Mouse (Mus musculus): ENCODE measurements around the gene Atxn2. TPM values are rescaled to one million over a fixed set of nuclear protein-coding genes. Genes with fewer than 3 reads are reported as not detected.

The Atxn2 gene
- polyA plus RNA-seq, 1 experiment: 174 TPM

DNA sequence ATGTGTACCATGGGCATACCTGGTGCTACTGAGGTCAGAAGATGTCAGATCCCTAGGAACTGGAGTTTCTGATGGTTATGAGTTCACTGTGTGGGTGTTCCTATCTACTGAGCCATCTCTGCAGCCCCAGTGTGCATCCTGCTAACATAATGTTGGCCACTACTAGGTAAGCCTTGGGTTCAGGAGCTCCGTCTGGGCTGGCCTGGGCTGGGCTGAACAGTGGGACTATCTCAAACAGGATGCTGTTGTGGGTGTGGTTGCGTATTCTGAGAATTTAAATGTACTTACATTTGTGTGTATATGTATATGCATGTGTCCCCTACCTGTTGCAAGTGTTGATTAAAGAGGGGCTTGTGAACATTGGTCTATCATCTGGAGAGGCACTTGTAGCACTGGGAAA, 38.5 kb downstream of the Atxn2 start:
- Histone ChIP-seq H3K4me1 (ENCODE audit: control insufficient read depth, insufficient read depth, low read length) (no peaks in the 10 kb centered on the region), H3K4me3 (ENCODE audit: insufficient read depth, low read length) (no peak overlapping the region)
- TF ChIP-seq CTCF (IDR thresholded peaks at IDR 0.05; ENCODE audit: borderline replicate concordance, insufficient read depth, low read length): no peak
- TF ChIP-seq POLR2A (IDR thresholded peaks at IDR 0.05; ENCODE audit: low read depth, low read length): no peak

DNA sequence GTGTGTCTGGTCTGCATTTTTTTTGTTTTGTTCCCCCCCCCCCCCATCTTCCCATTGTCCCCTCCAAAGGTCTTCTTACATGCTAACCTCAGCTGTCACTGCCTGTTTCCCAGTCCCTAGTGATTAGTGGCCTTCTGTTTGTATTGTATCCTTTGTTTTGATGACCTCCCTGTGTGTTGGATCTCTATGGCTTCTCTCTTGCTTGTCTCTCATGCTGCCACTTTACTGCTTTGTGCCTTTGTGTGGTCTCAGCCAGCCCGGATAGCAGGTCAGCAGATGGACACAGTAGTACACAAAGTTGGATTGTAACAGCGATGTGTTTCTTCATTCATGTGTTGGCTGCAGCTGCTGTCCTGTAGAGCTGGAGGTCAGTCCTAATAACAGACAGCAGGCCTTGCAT, 46.8 kb downstream of the Atxn2 start:
- H3K4me1 ChIP-seq (ENCODE audit: control insufficient read depth, insufficient read depth, low read length): peaks cover 3% of the 10 kb centered on the region; the same call in 1 of the 2 replicates
- no peak for TF ChIP-seq CTCF (IDR thresholded peaks at IDR 0.05; ENCODE audit: borderline replicate concordance, insufficient read depth, low read length)
- no peak for TF ChIP-seq POLR2A (IDR thresholded peaks at IDR 0.05; ENCODE audit: low read depth, low read length)
- H3K4me3 ChIP-seq (ENCODE audit: insufficient read depth, low read length): no peak overlapping the region
- H3K27ac ChIP-seq (ENCODE audit: insufficient read depth, low read length): no peak overlapping the region

More for the DNA sequence above, 38.5 kb downstream of the Atxn2 start:
- H3K27ac ChIP-seq (ENCODE audit: insufficient read depth, low read length): no peak overlapping the region

DNA sequence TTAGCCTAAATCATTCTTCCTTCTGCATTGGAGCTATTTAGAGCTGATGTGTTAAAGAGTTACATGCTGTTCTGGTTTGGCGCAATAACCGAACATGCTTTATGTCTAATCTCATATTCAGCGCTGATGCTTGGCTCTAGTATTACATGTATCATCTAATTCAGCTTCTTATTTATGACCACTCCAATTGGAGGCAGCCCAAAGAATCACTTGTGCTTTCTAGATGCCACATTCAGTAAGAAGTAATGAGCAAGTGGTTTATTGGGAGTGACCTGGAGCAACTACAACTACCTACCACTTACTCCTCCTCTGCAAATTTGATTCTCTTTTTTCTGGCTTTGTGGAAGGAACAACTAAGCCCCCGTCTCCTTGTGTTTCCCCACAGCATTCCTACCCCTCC, 47.2 kb downstream of the Atxn2 start:
- H3K4me1 ChIP-seq (ENCODE audit: control insufficient read depth, insufficient read depth, low read length): peaks cover 5% of the 10 kb centered on the region
- TF ChIP-seq CTCF (IDR thresholded peaks at IDR 0.05; ENCODE audit: borderline replicate concordance, insufficient read depth, low read length) (no peak), POLR2A (IDR thresholded peaks at IDR 0.05; ENCODE audit: low read depth, low read length) (no peak)
- H3K27ac ChIP-seq (ENCODE audit: insufficient read depth, low read length): no peak overlapping the region
- no peak overlapping the region for H3K4me3 ChIP-seq (ENCODE audit: insufficient read depth, low read length)

DNA sequence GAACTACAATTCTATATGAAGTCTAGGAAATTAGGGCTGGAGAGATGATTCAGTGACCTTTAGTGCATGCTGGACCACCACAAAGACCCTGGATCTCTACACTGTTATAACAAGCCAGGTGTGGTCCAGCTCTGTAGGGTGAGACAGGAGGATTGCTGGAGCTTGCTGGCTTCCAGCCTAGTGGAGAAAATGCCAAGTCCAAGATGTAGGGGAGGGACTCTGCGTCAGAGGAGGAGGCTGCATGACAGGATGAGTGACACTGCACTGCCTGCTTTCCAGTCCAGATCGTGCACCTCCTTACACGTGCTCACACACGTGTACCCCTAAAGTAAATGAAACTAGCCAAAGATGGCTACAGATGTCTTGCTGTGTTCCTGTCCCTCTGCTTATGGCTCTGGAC, 48.8 kb downstream of the Atxn2 start:
- Histone ChIP-seq H3K4me3 (ENCODE audit: insufficient read depth, low read length) (no peak overlapping the region), H3K4me1 (ENCODE audit: control insufficient read depth, insufficient read depth, low read length) (peaks cover 7% of the 10 kb centered on the region), H3K27ac (ENCODE audit: insufficient read depth, low read length) (no peak overlapping the region)
- TF ChIP-seq POLR2A (IDR thresholded peaks at IDR 0.05; ENCODE audit: low read depth, low read length): no peak
- TF ChIP-seq CTCF (IDR thresholded peaks at IDR 0.05; ENCODE audit: borderline replicate concordance, insufficient read depth, low read length): no peak

DNA sequence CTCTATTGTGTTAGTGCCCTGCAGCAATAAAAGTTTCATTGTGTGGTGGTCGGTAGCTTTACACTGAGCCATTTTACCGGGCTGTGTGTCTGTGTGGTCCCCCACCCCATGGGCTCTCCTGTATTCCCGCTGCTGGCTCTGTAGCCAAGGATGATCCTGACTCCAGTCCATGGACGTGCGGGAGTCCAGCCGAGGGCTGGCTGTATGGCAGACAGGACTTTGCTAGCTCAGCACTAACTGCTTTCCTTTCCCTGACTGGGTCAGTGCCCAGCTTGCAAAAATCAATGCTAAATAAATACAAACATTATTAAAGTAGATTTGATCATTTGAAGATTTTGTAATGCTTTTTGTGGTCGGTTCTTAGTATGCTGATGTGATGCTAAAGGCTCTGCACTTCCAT, 50.3 kb downstream of the Atxn2 start:
- Histone ChIP-seq H3K4me1 (ENCODE audit: control insufficient read depth, insufficient read depth, low read length) (peaks cover 10% of the 10 kb centered on the region), H3K4me3 (ENCODE audit: insufficient read depth, low read length) (no peak overlapping the region)
- no peak for TF ChIP-seq POLR2A (IDR thresholded peaks at IDR 0.05; ENCODE audit: low read depth, low read length)
- no peak for TF ChIP-seq CTCF (IDR thresholded peaks at IDR 0.05; ENCODE audit: borderline replicate concordance, insufficient read depth, low read length)

DNA sequence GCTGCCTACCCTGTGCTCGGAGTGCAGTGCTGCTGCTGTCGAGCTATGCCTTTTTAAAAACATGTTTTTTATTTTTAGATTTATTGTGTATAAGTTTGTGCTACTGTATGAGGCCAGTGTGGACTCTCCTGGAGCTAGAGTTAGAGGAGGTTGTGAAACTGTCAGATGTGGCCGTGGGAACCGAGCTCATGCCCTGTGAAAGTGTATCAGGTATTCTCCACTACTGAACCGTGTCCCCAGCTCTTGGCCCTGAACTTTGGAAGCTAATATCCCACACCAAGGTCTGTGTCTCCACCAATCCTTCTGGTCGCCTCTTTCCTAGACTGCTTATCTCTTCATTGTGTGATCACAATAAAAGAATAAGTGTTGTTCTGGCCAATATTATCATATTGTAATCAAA, 51.8 kb downstream of the Atxn2 start:
- no peak overlapping the region for H3K27ac ChIP-seq (ENCODE audit: insufficient read depth, low read length)
- TF ChIP-seq CTCF (IDR thresholded peaks at IDR 0.05; ENCODE audit: borderline replicate concordance, insufficient read depth, low read length) (no peak), POLR2A (IDR thresholded peaks at IDR 0.05; ENCODE audit: low read depth, low read length) (no peak)
- H3K4me3 ChIP-seq (ENCODE audit: insufficient read depth, low read length): no peak overlapping the region
- H3K4me1 ChIP-seq (ENCODE audit: control insufficient read depth, insufficient read depth, low read length): peaks cover 16% of the 10 kb centered on the region

More for the DNA sequence above, 50.3 kb downstream of the Atxn2 start:
- H3K27ac ChIP-seq (ENCODE audit: insufficient read depth, low read length): no peak overlapping the region

DNA sequence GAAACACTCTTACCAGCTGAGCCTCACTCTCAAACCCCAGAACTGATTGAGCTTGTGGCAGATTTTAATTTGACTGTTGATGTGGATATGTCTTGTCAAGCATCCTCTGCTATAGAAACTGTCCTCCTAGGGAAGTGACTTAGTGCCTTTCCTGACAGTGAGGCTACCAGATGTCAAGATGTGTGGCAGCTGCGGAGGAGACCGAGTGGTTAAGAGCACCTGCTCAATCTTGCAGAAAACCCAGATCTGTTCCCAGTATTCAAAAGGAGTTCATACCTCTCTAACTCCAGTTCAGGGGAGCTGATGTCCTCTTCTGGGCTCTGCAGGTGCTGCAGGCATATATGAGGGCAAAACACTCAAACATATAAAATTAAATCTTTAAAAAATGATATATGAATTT, 53.9 kb downstream of the Atxn2 start:
- no peak overlapping the region for H3K4me3 ChIP-seq (ENCODE audit: insufficient read depth, low read length)
- H3K27ac ChIP-seq (ENCODE audit: insufficient read depth, low read length): no peak overlapping the region
- TF ChIP-seq POLR2A (IDR thresholded peaks at IDR 0.05; ENCODE audit: low read depth, low read length) (no peak), CTCF (IDR thresholded peaks at IDR 0.05; ENCODE audit: borderline replicate concordance, insufficient read depth, low read length) (no peak)
- H3K4me1 ChIP-seq (ENCODE audit: control insufficient read depth, insufficient read depth, low read length): peaks cover 13% of the 10 kb centered on the region

DNA sequence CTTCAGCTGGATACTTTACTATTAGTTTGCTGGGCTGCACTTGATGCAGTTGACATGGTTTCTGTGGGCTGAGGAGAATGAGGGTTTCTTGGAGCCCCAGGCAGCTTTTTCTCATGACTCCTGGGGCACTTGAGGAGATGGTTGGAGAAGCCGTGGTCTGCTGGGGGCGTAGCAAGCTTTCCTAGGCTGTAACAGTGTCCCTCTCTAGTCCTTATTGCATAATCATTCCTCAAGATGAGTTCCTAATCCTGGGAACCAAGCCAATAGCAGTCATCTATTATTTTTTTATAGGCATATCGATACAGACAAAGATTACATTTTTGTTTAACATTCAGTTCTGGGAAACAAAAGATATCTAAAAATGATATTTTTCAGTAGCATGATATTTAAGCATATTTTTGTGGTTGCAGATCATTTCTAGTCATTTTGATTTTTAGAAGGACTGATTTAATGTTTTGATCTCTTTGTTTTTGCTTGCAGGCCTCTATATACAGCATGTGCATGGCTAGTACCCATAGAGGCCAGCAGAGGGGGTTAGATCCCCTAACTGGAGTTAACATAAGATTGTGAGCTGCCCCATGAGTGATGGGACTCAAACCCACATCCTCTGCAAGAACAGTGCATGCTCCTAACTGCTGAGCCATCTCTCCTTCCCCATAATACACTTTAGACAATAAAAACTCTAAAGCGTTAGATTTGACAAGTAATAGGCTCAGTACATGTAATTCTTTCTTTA, 55.1 kb downstream of the Atxn2 start:
- TF ChIP-seq CTCF (IDR thresholded peaks at IDR 0.05; ENCODE audit: borderline replicate concordance, insufficient read depth, low read length) (no peak), POLR2A (IDR thresholded peaks at IDR 0.05; ENCODE audit: low read depth, low read length) (no peak)
- Histone ChIP-seq H3K27ac (ENCODE audit: insufficient read depth, low read length) (no peak overlapping the region), H3K4me3 (ENCODE audit: insufficient read depth, low read length) (no peak overlapping the region), H3K4me1 (ENCODE audit: control insufficient read depth, insufficient read depth, low read length) (peaks cover 13% of the 10 kb centered on the region)

DNA sequence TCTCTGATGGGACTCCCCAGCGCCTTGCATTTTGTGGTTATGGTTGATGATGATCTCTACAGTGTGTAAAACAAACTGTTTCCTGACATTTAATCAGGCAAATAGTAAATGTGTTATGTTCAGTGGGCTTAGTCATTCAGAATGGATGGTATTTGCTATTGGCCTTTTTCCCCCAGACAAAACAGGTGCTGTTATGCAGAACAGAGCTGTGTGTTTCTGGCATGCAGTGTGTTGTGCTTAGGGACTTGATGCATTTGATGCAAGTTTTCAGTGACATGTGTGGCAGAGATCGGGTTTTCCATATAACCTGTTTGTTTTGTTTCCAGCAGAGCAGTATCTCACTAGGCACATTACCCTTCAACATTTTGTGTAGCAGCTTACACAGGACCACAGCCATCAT, 56.4 kb downstream of the Atxn2 start:
- Histone ChIP-seq H3K27ac (ENCODE audit: insufficient read depth, low read length) (no peak overlapping the region), H3K4me3 (ENCODE audit: insufficient read depth, low read length) (no peak overlapping the region)
- no peak for TF ChIP-seq CTCF (IDR thresholded peaks at IDR 0.05; ENCODE audit: borderline replicate concordance, insufficient read depth, low read length)
- TF ChIP-seq POLR2A (IDR thresholded peaks at IDR 0.05; ENCODE audit: low read depth, low read length): no peak

DNA sequence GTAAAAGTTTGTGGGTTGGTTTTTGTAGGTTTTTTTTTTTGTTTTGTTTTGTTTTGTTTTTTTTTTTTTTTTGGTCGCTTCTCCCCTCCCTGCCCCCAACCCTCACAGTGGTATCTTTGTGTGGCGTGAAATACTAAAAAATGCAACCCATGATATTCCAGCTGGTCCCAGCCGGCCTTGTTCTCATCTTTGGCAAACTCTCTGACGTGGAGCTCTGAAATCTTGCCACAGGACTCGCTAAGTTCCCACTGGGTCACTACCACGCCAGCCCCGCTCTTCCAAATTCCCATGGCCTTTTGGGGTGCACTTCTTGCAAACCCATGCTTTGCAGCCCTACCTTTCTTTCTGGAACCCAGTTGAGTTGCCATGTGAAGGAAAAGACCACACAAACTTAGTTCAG, 58.7 kb downstream of the Atxn2 start:
- Histone ChIP-seq H3K4me3 (ENCODE audit: insufficient read depth, low read length) (no peak overlapping the region), H3K27ac (ENCODE audit: insufficient read depth, low read length) (no peak overlapping the region), H3K4me1 (ENCODE audit: control insufficient read depth, insufficient read depth, low read length) (peaks cover 9% of the 10 kb centered on the region)
- TF ChIP-seq CTCF (IDR thresholded peaks at IDR 0.05; ENCODE audit: borderline replicate concordance, insufficient read depth, low read length) (no peak), POLR2A (IDR thresholded peaks at IDR 0.05; ENCODE audit: low read depth, low read length) (no peak)

More for the DNA sequence above, 56.4 kb downstream of the Atxn2 start:
- H3K4me1 ChIP-seq (ENCODE audit: control insufficient read depth, insufficient read depth, low read length): peaks cover 13% of the 10 kb centered on the region

Data from embryonic fibroblast, embryonic 13.5 days (primary cell).